Mouse (Mus musculus) liver, embryonic 14.5 days (tissue): ENCODE data around the gene Gm20498.

Experiments
- CTCF ChIP-seq: IDR thresholded peaks from 2 replicates; pipeline ENCODE4 v1.5.1; 2016; ENCODE audit warnings: antibody characterized with exemption, low read depth, control low read depth
- EP300 ChIP-seq: IDR thresholded peaks from 2 replicates; pipeline ENCODE4 v1.6.1; 2016; ENCODE audit warnings: antibody characterized with exemption, low read depth

GRCm38 (mm10) chr12:81490491-81490890 is 42.2 kb downstream of the Gm20498 start:
- TF ChIP-seq EP300 (no peak), CTCF (no peak)
